Mouse (Mus musculus): ENCODE data around the gene Cfap61. TPM values are rescaled to one million over a fixed set of nuclear protein-coding genes. Genes with fewer than 3 reads are reported as not detected.

Cfap61 gene
- total RNA-seq, 1 experiment from 2014 or later: 39.6 TPM

- DNase-seq: peak; percentile 62
Measured at GRCm38 (mm10) chr2:146221076-146221928, 286.7 kb downstream of the Cfap61 start, which contains the start of gene Insm1. Gene Insm1, plus strand, starts transcription at chr2:146221921.

GRCm38 (mm10) chr2:146221929-146222278 lies 287.3 kb downstream of the Cfap61 start:
- peak; percentile 52 for DNase-seq

- peak; percentile 42 for DNase-seq
Measured at GRCm38 (mm10) chr2:146222279-146223175, 287.9 kb downstream of the Cfap61 start.

GRCm38 (mm10) chr2:146223176-146223905 lies 288.8 kb downstream of the Cfap61 start:
- peak; percentile 36 for DNase-seq

- DNase-seq: no peak
Measured at GRCm38 (mm10) chr2:146224141-146224540, 289.6 kb downstream of the Cfap61 start.

- no peak for DNase-seq
Measured at GRCm38 (mm10) chr2:146225818-146226217, 291.2 kb downstream of the Cfap61 start.

GRCm38 (mm10) chr2:146226484-146226883 lies 291.9 kb downstream of the Cfap61 start:
- peak; percentile 74 for DNase-seq

GRCm38 (mm10) chr2:146227646-146228045 lies 293.1 kb downstream of the Cfap61 start:
- no peak for DNase-seq

GRCm38 (mm10) chr2:146228435-146228834 lies 293.9 kb downstream of the Cfap61 start:
- DNase-seq: no peak

GRCm38 (mm10) chr2:146231485-146231884 lies 296.9 kb downstream of the Cfap61 start:
- no peak for DNase-seq

- DNase-seq: no peak
Measured at GRCm38 (mm10) chr2:146239196-146239747, 304.7 kb downstream of the Cfap61 start.

- no peak for DNase-seq
Measured at GRCm38 (mm10) chr2:146244049-146244448, 309.5 kb downstream of the Cfap61 start.

GRCm38 (mm10) chr2:146245401-146245800 lies 310.8 kb downstream of the Cfap61 start:
- DNase-seq: peak; percentile 58

GRCm38 (mm10) chr2:146246409-146247075 lies 312.0 kb downstream of the Cfap61 start:
- no peak for DNase-seq

- no peak for DNase-seq
Measured at GRCm38 (mm10) chr2:146247576-146247975, 313.0 kb downstream of the Cfap61 start.

GRCm38 (mm10) chr2:146249033-146249432 lies 314.4 kb downstream of the Cfap61 start:
- DNase-seq: no peak

- no peak for DNase-seq
Measured at GRCm38 (mm10) chr2:146250236-146250904, 315.8 kb downstream of the Cfap61 start.

- DNase-seq: no peak
Measured at GRCm38 (mm10) chr2:146254387-146254786, 319.8 kb downstream of the Cfap61 start.

GRCm38 (mm10) chr2:146255636-146256035 lies 321.1 kb downstream of the Cfap61 start:
- no peak for DNase-seq

GRCm38 (mm10) chr2:146256321-146256875 lies 321.8 kb downstream of the Cfap61 start:
- DNase-seq: peak; percentile 42

Measured in adrenal gland, postnatal 14 days (tissue).